Mouse (Mus musculus): ENCODE results near the gene Atp13a1. TPM values are rescaled to one million over a fixed set of nuclear protein-coding genes. Genes with fewer than 3 reads are reported as not detected.

Atp13a1 gene
- total RNA-seq, 1 experiment from 2014 or later, result 36.3 TPM

DNA sequence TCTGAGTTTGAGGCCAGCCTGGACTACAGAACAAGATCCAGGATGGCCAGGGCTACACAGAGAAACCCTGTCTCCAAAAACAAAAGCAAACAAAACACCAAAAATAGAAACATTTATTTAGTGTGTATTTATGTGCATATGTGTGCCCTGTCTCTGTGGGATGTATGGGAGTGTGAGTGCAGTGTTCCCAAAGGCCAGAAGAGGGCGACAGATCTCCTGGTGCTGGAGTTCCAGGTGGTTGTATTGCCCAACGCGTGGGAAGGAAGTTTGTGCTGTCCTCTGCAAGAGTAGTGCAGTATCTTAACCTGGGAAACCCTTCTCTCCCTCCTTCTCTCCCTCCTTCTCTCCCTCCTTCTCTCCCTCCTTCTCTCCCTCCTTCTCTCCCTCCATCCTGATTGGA lies 58.9 kb downstream of the Atp13a1 start:
- DNase-seq, result peak; percentile 27

DNA sequence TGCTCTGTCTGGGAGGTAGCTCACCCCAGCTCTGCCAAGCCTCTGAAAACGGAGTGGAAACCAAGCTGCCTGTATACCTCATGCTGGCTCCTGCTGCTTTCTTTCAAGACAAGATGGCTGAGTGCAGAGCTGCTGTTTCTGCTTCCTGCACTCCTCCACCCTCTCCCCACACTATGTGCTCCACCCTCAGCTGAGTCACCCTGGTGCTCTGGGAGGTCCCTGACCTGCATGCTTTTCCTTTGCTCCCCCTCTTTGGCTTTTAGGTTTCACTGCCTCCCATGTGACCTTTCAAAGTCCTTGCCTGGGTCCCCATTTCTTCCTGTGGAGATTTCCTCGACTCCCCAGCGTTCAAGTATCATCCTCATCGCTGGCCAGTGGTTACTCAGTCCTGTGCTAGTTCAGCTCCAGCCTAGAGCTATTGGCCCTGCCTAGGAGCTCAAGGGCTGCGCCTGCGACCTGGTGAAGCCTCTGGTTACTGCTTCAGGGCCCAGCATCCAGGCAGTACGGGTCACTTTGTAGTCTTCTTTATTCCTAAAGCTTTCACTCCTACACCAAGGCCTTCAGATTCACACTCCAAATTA lies 60.1 kb downstream of the Atp13a1 start:
- DNase-seq, result no peak

DNA sequence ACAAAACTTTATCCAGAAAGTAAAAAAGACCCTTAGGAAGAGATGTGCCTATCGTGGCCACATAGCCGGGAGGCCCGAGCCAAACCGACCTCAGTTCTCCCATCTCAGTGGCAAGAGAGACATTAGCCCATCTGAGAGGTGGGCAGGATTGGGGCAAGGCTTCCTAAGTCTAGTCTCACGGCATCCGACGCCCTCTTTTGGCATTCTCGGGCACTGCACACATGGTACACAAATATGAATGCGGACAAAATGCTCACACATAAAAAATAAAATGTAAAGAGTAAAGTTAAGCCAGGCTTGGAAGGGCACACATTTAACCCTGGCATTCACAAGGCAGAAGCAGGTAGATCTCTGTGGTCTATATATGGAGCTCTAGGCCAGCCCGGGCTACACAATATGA lies 62.9 kb downstream of the Atp13a1 start:
- no peak for DNase-seq

Other genes starting within 250 kb of the Atp13a1 start
- gene Zfp868, start 165.6 kb upstream of the Atp13a1 start, total RNA-seq (2021), result 12.3 and 13.6 TPM in 2 replicates
- gene Zfp964, start 136.7 kb upstream of the Atp13a1 start, total RNA-seq (2021), result 2.0 and 2.4 TPM in 2 replicates
- 17.6 and 21.5 TPM in 2 replicates for gene Zfp869, start 80.4 kb upstream of the Atp13a1 start, total RNA-seq (2021)
- gene Zfp963, start 41.2 kb upstream of the Atp13a1 start, total RNA-seq (2021), result 2.8 and 3.9 TPM in 2 replicates
- 0.63 and 4.2 TPM in 2 replicates for gene Gm20422, start 16.3 kb upstream of the Atp13a1 start, total RNA-seq (2021)
- 21.6 and 26.2 TPM in 2 replicates for gene Zfp866, start within 50 bp of the Atp13a1 start, total RNA-seq (2021)
- gene Gmip, start 17.5 kb downstream of the Atp13a1 start, total RNA-seq (2021), result 9.1 and 19.4 TPM in 2 replicates
- gene Lpar2, start 31.3 kb downstream of the Atp13a1 start, total RNA-seq (2021), result 1.1 and 1.3 TPM in 2 replicates
- gene Pbx4, start 41.3 kb downstream of the Atp13a1 start, total RNA-seq (2021), result 1.3 and 1.8 TPM in 2 replicates
- 0.07 and 0.15 TPM in 2 replicates for gene Cilp2, start 96.5 kb downstream of the Atp13a1 start, total RNA-seq (2021)
- 0.83 and 0.85 TPM in 2 replicates for gene Tssk6, start 111.0 kb downstream of the Atp13a1 start, total RNA-seq (2021)
- 239 and 250 TPM in 2 replicates for gene Ndufa13, start 111.4 kb downstream of the Atp13a1 start, total RNA-seq (2021)
- 5.7 and 6.7 TPM in 2 replicates for gene Yjefn3, start 111.5 kb downstream of the Atp13a1 start, total RNA-seq (2021)
- 105 and 111 TPM in 2 replicates for gene Gatad2a, start 205.2 kb downstream of the Atp13a1 start, total RNA-seq (2021)

All from adrenal gland, postnatal 14 days (tissue).